Mouse (Mus musculus) right cerebral cortex, postnatal 4 days (tissue): ENCODE results near the gene Ceacam19.
"Not testable (repeated sequence)": the region's sequence is repeated elsewhere in the genome, so short reads cannot be mapped to it uniquely, and the experiment has no call there.

ENCODE experiments used
- DNase-seq: peaks from one replicate; pipeline ENCODE4 v3.0.0-alpha.2; 2022

Gene Ceacam19

DNA sequence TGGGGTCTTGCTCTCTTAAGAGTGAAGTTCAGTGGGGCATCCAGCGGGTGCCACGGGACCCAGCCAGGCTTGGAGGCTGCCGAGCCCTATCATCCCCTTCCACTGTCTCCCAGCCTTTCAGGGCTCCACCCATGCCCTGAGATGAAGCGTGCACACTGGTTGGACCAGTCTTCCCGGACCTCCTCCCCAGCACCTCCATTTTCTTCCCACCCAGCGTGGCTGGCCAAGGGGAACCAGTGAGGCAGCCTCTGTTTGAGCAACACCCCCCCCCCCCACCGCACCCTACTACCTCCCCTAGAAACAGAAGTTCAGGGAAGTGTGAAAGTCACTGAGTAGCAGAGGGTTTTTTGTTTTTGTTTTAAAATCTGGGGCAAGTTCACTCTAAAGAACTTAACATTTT, at the start of gene Ceacam19:
Gene Ceacam19 (minus strand): TSS at position 117 of the 400 bp plus-strand sequence.
- no peak for DNase-seq

- DNase-seq: no peak
These were observed 49.6 kb upstream of the Ceacam19 start for GRCm38 (mm10) chr7:19937229-19937821.

GRCm38 (mm10) chr7:19935961-19936360, 48.2 kb upstream of the Ceacam19 start:
- no peak for DNase-seq

GRCm38 (mm10) chr7:19935171-19935751, 47.5 kb upstream of the Ceacam19 start:
- no peak for DNase-seq

DNA sequence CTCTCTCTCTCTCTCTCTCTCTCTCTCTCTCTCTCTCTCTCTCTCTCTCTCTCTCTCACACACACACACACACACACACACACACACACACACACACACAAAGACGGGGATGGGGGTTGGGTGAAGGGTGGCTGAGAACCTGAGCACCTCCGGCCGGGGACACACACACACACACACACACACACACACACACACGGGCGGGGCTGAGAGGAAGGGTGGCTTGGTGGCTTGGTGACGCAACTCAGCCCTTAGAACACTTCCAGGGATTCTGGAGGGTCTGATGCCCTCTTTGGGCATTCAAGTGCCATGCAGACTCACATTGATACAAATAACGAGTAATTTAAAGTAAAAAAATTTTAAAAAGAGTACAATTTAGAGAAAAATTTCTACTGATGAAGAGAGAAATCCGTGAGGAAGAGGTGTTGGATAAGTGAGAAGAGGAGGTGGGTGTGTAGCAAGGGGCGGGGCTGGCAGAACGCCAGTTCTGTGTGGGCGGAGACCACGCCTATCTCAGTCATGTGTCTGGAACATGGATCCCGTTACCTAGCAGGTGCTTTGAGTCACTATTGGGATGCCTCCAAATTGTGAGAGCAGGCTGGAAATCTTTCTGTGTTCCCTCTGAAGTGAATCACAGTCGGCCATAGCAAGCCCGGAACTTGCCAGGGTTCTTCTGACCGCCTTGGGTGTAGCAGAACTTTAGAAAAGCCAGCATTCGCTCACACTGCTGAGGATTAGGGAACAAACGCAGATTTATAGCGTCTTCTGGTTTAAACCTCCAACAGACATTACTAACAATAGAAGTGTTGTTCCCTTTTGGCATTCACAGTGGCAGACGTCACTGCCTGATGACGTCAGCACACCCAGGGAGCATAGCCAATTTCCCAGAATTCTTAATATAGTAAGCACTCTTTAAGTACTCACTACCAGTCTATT, 45.4 kb upstream of the Ceacam19 start:
- DNase-seq: peak; percentile 66

- peak; percentile 12 for DNase-seq
These were observed 44.5 kb upstream of the Ceacam19 start for GRCm38 (mm10) chr7:19932133-19932876.

- DNase-seq: not testable (repeated sequence)
These were observed 42.7 kb upstream of the Ceacam19 start for GRCm38 (mm10) chr7:19930481-19930880.

GRCm38 (mm10) chr7:19928486-19928885, 40.7 kb upstream of the Ceacam19 start:
- DNase-seq: no peak

GRCm38 (mm10) chr7:19926849-19927480, 39.2 kb upstream of the Ceacam19 start:
- no peak for DNase-seq

DNA sequence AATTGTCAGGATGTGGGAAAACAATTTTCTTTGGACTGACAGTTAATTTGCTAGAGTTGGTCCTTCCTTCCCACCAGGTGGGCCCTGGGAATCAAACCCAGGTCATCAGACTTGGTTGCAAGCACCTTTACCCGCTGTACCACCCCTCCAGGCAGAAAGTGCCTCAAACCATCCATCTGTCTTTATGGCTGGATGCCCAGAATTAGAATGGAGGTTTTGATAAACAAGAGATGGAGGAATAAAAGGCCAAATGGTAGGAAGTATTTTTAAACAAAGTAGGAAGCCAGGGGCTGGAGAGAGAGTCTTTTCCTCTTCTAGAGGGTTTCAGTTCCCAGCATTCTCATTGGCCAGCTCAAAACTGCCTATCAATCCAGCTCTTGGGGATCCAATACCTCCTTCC, 37.6 kb upstream of the Ceacam19 start:
- no peak for DNase-seq

DNA sequence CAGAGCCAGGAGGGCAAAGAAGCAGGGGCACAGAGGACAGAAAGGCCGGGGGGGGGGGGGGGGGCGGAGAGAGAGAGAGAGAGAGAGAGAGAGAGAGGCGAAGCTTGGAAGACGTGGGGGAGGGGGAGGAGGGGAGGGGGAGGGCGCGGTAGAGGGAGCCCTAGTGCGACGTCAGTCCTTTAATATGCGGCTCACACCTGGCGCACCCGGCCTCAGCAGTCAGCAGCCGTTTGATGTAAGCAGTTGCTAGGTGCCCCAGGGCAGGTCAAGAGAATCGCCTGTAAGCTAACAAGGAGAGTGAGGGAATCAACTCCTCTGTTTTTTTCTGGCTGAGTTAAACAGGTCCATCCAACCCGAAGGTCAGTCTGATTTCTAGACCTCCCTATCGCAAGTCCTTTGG, 36.0 kb upstream of the Ceacam19 start:
- no peak for DNase-seq

GRCm38 (mm10) chr7:19923354-19923753, 35.6 kb upstream of the Ceacam19 start:
- DNase-seq: no peak

- peak; percentile 68 for DNase-seq
These were observed 32.9 kb upstream of the Ceacam19 start, which contains the start of gene Pvr for GRCm38 (mm10) chr7:19920506-19921261. TSS of gene Pvr (minus strand) at chr7:19921160.

DNA sequence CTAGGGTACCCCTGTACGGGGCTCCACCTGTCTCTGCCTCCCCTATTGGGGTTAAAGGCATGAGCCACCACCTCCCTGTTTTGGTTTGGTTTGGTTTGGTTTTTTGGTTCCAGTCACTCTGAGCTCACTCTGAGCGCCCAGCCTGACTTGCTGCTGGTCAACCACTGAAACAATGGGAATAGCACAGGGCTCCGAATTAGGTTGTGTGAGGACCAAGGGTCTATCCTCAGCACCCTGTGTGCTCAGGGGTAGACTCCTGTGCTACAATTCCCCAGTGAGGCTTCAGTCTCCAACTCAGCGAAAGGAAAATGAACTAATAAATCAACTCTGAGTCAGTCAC, 32.4 kb upstream of the Ceacam19 start:
- no peak for DNase-seq

DNA sequence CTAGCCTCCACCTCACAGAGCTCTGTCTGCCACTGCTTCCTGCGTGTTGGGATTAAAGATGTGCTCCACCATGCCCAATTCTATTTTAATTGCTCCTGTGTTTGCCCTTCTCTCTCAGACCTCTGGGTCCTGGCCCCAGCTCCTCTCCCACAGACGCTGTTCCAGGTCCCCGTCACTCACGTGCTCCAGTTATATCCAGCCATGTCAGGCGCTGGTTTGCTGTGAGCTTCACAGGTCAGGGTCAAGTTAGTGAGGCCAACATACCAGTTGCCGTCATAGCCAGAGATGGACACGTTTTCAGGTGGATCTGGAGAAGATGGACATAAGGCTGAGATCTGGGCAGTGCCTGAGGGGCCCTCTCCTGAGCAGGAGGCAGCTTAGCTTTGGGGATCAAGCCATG, 26.8 kb upstream of the Ceacam19 start:
- DNase-seq: no peak

GRCm38 (mm10) chr7:19911695-19912524, 24.1 kb upstream of the Ceacam19 start:
- DNase-seq: no peak

DNA sequence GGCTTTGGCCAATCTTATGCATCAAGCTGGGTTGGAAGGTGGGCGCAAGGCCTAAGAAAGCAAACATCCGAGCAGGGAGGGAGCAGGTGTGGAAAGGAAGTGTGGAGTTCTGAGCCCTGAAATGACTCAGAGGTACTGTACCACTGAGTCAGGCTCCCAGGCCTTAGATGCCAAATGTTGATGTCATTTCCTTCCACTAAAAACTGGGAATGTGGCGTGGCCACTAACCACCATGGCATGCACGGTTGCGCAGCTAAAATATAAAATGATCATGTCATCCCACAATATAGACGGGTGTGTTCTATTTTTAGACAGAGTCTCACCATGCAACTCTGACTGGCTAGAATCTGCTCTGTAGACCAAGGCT, 23.5 kb upstream of the Ceacam19 start:
- DNase-seq: no peak

DNA sequence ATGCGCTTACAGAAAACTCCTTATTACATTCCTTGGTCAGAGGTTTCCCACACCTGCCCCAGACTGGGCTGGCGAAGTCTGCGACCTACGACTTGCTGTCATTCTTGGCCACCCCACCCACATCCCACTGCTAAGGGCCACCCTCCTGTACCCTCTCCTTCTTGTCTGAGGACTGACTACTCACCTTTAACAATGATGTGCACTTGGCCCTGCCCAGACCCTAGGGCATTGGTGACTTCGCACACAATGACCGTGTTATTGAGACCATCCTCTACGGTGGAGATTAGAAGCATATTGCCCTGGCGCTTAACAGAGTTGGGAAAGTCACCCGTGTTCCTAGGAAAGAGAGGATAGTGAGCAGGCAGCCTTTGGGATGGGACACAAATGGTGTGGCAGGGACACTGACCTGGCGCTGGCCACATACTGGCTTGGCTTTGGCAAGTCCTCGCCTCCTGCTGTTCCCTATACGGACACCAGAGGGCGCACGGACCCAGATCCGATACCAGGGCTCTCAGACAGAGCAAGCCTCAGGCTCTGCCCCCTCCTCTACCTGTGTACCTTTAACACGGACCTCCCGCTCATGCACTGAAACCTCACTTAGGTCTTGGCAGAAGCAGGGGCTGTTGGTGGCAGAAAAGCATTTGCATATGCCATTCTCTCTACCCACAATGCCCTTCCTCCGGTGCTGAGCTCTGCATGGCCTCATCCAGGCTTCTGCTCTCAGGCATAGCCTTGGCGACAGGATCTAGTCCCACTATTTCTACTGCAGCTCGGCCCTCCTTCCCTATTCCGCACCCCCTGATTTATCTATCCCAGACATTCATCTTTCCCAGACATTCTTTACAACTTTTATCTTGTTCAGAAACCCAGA, 22.9 kb upstream of the Ceacam19 start:
- peak; percentile 79 for DNase-seq

- DNase-seq: peak; percentile 58
These were observed 2.1 kb upstream of the Ceacam19 start for GRCm38 (mm10) chr7:19889881-19890280.

DNA sequence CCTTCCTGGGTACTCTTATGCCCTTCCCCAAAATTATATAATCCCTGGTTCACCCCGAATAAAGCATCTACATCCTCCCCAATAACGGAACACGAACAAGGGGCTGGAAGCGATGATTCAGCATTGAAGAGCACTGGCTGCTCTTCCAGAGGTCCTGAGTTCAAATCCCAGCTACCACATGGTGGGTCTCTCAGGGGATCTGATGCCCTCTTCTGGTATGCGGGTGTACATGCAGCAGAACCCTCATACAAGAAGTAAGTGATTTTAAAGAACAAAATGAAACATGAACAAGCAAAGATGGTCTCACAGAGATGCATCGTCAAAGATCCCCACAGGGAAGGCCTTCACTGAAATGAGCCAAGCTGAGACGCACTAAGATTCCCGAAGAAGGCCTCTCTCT, 7.0 kb downstream of the Ceacam19 start:
- no peak for DNase-seq
